Mouse (Mus musculus) T-helper 1 cell (primary cell): ENCODE data around the gene Myef2.
"Not testable (repeated sequence)": the region's sequence is repeated elsewhere in the genome, so short reads cannot be mapped to it uniquely, and the experiment has no call there.

Experiments used
- in situ Hi-C: fragments of 300-600 bp; cut with MboI, MseI; formaldehyde crosslinking; loops from one replicate; pipeline ENCODE4 v1.15.1; 2025; ENCODE audit warnings: high pct_unique_total_duplicates

The Myef2 gene

DNA sequence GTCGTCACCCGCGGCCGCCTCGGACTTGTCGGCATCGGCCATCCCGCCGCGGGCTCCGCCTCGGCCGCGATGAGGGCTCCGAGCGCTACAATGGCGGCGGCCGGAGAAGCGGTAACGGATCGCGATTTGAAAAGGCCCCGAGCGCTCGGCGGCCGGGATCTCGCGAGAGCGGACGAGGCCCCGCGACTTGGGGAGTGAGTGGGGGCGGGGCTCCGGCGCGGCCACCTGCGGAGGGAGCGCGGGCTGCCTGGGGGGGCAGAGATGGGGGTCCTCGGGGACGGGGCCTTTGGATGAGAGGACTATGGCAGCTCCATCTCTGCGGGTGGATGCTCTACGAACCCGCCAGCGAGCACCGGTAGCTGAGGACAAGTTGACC lies at the start of gene Myef2:
Gene Myef2, minus strand, starts transcription at position 185 of the 376 bp plus-strand sequence.
- in situ Hi-C loops, result loop anchor here (25.0 kb wide), 1 partner anchor 489 kb away; no protein-coding TSS in a partner anchor

DNA sequence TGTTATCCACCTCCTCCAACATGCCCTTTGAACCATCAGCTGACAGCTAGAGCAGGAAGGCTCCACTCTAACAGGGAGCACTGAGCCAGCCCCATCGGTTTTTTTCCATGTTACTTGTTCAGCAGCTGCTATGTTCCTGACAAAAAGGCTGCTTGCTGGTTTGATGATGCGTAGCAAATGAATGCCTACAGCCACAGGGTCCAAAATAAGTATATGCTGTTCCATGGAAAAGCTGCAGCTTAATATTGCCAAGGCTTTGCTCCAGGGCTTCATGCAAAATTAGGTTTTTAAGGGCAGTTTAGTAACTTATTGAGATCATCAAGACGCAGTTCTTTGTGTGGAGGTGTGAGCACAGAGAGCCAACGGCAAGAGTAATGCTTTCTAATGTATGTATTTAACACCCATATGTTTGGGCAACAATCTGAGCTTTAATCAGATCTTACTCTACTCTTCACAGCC lies 38.6 kb upstream of the Myef2 start:
- in situ Hi-C loops, result no loop called here

DNA sequence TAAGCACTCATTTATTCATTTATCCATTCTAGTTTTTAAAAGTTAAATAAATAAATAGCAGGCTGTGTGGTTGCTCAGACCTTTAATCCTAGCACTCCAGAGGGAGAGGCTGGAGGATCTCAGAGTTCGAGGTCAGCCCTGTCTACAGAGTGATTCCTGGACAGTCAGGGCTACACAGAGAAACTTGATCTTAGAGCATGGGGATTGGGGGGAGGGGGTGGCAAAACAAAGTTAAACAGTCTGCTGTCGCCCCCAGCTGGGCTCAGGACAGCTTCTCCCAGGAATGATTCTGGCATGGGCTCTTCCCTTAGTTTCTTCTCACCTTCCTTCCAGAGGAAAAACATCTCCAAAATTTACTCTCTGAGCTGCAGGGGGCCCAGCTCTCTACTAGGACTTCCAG lies 32.0 kb upstream of the Myef2 start:
- in situ Hi-C loops, result no loop called here

DNA sequence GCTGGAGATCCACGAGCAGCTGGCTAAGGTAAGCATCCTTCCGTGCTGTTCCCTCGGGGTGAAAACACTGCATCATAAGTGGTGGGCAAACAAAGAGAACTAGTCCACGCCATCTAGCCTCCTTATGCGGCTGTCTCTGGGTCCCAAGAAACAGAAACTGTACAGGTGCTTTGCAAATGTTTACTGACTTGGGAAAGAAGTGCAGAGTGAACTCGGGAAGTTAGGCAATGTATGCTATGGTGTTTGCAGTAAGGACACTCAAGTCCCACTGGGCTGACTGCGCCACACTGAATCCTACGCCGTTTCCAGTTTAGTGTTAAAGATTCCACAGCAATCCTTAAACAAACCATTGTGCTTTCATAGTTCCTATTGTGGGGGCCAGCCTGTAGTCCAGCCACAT lies 30.8 kb upstream of the Myef2 start:
- in situ Hi-C loops, result no loop called here

DNA sequence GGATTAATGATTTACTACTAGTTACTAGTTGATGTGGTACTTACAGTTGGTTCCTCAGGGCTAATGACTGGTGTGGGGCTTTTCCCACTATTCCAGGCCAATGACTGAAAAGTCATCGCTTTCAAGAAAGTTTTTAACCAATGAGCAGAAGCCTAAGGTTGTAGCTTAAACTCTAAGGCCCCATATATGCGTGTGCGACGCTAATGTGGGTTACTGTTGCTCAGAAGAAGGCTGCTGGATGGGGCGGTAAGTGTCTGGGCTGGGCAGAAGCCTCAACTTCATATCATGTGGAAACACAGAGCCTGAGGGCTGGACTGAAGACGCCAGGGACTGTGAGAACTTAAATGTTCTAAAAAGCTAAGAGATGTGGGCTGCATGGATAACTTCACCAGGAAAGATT lies 28.9 kb upstream of the Myef2 start, which contains the start of gene Slc12a1:
Gene Slc12a1, plus strand, starts transcription at position 118 of the 400 bp plus-strand sequence.
- in situ Hi-C loops, result no loop called here

DNA sequence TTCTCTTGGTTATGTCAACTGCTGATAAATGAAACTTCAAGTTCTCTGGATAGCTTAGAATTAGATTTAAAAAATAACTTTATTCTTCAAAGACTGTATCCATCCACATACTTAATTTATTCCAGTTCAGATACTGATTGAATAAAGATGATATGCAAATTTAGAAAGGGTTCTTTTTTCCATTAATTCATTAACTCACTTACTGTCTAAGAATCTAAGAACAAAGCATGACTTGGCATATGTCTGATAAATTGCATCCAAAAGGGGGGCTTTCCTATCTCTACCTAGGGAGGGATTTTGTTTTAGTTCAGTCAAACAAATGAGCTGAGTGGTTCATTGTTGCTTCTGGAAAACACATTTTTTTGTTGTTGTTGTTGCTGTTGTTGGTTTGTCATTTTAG lies 18.9 kb upstream of the Myef2 start:
- in situ Hi-C loops, result no loop called here

DNA sequence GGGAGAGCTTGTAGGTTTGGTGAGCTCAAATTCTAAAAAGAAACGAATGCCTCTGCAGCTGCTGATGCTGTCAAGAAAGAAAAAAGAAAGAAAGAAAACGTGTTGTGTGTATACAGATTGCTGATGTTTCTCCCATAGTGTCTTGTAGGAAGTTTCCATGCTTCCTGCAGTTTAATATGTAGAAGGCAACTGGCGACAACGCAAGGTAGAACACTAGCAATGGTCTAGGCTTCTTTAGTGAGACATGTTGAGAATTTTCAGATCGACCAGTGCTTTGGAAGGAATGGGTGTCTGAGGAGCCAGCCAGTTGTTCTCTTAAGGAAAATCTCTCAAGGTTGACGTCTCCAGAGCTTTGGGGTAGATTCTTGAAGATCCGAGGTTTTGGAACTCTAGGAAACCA lies 13.4 kb upstream of the Myef2 start:
- in situ Hi-C loops, result no loop called here

DNA sequence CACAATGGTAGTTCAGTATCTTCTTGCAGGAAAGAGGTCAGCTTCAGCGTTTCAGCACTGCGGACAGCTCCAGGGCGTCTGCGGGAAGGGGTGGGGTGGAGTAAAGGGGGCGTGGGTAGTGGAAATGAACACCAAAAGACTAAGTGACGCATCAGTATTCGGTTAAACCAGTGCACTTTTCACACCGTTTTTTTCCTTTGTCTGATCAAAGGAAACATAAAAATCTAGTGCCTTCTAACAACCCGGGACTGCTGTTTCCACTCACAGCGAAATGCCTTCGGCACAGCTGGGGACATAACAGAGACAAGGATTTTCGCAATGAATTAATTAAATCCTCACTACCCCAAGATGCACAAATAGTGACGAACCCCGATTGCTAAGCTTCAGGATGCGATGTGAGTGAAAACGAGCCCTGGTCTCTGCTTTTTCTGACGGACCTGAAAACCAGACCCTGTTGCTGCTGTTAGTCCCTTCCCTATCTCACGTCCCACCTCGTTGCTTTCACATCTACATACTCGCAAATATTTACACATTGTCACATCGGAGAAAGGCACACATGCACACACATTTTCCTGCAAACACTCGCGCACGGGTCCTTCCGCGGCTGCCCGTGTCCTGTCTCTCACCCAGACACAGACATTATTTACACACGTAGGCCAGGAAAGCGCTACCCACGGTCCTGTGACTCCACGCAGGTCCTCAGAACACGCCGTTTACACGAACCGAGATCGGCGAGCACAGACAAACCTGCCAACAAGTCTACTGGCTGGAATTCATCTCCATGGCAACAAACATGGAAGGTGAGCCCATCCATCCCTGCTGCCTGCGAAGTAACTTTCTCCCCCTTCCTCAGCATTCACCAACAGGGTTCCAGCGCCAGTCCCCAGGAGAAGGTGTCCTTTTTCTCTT lies 12.7 kb upstream of the Myef2 start, which contains the start of gene Ctxn2:
Gene Ctxn2, plus strand, starts transcription at position 790 of the 909 bp plus-strand sequence.
- in situ Hi-C loops, result no loop called here

DNA sequence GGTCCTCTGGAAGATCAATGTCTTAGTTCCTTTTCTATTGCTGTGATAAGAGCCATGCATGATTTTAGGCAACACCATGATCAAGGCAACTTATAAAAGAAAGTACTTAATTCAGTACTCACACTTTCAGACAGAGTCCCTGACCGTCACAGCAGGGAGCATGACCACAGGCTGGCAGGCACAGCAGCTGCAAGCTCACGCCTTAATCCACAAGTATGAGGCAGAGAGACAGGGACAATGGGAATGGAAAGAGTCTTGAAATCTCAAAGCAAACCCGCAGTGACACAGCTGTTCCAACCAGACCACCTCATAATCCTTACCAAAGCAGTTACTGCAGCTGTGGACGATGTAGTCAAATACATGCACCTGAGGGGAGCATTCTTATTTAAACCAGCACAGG lies 10.7 kb upstream of the Myef2 start:
- in situ Hi-C loops, result no loop called here

DNA sequence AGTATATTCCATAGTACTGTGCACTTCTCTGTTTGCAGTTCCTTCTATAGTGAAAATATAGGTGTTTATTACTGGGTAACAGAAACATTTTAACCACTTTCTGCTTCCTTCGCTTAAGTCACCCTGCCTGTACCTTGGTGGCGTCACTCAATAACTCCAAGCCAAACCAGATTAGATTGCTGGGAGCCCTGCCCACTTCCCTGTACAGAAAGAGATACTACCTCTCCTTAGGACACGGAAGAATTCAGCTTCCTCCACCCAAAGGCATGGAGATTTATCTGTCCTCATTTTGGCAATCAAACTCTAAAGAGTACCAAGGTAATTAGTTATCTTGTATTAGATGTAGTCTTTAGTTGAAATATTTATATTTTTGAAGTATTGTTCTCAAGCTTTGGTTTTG lies 3.3 kb upstream of the Myef2 start:
- in situ Hi-C loops, result loop anchor here (5.0 kb wide), 1 partner anchor 116 kb away; no protein-coding TSS in a partner anchor

DNA sequence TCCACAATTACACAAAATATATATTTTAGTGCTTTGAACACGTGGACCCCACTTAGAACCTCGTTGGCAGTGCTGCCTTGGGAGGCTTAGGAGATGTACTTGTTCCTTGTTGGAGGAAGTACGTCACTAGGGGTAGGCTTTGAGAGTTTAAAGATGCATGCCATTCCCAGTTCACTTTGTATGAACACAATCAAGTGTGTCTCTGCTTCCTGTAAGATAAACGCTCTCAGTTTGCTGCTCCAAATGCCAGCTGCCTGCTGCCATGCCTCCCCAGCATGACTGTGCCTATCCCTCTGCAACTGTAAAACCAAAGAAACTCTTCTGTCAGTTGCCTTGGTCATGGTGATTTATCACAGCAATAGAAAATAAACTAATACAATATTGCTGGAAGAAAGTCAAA lies 2.4 kb upstream of the Myef2 start:
- in situ Hi-C loops, result loop anchor here (5.0 kb wide), 1 partner anchor 116 kb away; no protein-coding TSS in a partner anchor

DNA sequence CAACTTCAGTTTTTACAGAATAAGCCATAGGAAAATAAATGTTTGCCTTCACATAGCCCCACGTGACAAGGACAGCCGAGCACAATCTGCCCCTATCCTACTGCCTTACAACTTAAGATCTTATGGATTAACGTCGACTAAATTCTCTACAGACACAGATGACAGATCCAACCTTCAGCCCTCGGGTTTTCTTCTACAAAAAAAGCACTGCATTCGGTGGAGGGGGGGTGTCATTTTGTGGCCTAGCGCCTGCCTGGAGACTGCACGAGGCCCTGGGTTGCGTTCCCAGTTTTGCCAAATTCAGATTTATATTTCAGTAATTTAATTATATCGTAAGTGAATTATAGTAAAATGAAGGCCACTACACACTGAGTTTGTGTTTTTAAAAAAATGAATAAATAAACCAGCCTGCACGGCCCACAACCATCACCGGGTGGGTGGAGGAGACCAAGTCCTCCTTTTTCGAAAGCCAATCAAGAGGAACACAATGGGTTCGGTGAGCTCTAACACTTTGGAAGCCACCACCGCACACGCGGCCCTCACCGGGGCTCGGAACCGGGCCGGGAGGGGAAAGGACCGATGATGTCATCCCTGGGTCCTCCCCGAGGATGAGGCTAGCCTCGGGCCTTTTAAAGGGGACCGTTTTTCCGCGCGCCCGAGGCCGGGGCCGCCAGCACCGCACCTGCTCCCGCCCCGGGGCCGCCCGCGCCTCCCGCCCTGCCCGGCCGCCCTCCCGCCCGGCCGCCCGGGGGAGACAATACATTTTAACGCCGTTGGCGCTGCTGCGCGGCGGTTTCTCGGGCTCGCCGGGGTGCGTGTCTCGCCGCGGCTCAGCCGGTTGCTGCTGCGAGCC lies 611 bp downstream of the Myef2 start:
- in situ Hi-C loops, result loop anchor here (25.0 kb wide), 1 partner anchor 489 kb away; no protein-coding TSS in a partner anchor

DNA sequence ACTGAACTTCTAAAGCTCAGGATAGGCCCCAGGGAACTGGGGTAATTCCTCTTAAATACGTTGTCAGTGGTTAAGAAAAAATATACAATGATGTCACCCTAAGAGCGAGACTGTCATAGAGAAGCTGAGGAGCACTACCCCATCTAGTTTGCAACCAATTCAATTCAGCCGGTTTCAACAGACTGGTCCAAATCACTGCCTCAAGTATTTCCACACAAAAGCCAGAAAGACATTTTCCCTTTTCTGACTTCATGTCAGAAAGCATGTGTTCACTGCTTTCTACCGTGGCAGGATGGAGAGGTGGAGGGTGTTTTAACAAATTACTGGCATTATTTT lies 1.2 kb downstream of the Myef2 start:
- in situ Hi-C loops, result loop anchor here (25.0 kb wide), 1 partner anchor 490 kb away; no protein-coding TSS in a partner anchor

DNA sequence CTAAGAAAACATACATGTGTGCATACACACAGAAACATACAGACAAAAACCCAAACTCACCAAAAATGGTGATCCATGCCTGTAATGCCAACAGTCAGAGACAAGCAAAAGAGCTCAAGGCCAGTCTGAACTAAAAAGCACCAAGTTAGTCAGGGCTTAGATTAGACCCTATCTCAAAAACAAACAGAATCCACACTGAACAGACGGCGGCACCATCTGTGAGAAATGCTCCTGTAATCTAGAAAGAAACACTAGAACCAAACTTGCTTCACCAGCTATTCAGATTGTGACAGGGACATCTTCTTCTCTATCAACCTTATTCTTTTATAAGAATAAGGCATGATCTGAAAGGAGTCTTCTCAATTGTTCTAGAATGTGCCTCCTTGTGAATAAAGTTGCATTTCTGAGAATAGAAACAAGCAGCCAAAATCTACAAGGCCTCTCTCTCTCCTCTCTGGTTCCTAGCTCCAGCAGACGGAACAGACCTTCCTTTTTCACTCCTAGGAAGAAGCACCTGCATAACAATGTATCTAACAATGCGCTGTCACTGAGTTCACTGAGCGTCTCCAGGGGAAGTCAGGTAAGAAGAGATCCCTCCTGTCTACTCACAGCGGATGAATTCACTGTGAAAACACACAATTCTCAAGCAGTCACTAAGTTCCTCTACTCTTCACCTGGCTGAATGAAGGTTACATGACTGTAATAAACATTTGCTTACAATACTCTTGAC lies 3.9 kb downstream of the Myef2 start:
- in situ Hi-C loops, result loop anchor here (25.0 kb wide), 1 partner anchor 493 kb away; no protein-coding TSS in a partner anchor

DNA sequence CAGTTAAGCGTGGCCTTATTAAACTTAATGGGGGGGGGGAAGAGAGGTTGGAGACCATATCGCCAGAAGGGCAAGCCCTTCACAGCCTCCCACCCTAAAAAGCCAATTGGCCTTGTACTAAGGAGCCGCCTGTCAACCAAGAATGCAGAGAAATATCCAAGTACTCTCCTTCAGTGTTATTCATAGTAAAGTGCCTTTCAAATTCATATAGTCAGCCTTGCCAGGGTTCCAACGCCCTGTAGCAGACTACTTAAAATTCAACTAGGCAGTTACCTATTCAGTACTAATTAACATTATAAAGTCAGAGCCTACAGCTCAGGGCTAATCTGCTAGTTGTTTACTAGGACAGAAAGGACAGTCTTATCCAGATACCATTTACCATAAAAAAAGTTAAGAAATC lies 16.9 kb downstream of the Myef2 start:
- in situ Hi-C loops, result loop anchor here (25.0 kb wide), 1 partner anchor 506 kb away; no protein-coding TSS in a partner anchor

DNA sequence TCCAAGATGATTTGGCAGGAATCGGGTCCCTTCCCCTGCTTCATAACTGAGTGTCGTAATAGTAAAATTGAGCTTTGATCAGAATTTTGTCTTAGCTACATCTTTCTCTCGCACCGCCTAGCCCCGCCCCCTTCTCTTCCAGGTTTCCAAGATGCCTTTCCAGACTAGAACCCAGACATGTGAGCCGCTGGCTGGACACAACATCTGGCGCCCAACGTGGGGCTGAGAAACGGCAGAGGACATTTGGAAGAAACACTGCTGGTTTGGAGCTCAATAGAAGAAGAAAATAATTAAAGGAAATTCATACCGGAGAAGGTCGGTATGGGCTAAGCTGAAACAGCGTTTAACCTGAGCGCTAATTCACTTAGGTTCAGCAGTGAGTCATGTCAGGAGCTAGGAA lies 19.0 kb downstream of the Myef2 start:
- in situ Hi-C loops, result loop anchor here (25.0 kb wide), 1 partner anchor 508 kb away; no protein-coding TSS in a partner anchor

DNA sequence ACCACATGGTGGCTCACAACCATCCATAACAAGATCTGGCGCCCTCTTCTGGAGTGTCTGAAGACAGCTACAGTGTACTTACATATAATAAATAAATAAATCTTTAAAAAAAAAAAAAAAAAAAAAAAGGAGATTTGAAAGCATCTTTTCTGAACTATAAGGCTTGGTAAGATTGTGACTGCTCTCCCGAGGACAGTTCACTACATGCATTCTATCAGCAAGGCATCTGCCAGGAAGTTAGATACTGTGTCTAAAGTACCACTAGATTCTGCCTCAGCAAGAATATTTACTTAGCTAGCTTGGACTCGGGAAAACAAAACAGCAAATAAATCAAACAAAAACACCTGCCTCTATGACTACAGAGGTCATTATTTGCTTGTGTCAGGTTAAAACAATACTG lies 31.3 kb downstream of the Myef2 start:
- in situ Hi-C loops, result not testable (repeated sequence)

DNA sequence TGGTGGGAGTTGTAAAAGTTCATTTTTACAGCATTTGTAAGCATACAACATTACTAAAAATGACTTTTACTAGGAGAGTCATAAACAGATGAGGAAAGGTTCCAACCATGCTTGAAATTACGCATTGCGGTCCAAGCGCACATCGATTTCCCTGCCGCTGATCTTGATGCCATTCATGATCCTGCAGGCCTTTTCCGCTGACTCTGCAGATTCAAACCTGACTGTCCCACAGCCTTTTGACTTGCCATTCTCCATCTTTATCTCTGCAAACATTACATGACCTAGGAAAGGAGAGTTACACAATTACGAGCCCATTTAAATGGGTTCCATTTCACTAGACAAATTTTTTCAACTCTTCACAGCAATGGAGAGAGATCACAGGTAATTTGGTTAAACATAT lies 34.7 kb downstream of the Myef2 start:
- in situ Hi-C loops, result no loop called here

DNA sequence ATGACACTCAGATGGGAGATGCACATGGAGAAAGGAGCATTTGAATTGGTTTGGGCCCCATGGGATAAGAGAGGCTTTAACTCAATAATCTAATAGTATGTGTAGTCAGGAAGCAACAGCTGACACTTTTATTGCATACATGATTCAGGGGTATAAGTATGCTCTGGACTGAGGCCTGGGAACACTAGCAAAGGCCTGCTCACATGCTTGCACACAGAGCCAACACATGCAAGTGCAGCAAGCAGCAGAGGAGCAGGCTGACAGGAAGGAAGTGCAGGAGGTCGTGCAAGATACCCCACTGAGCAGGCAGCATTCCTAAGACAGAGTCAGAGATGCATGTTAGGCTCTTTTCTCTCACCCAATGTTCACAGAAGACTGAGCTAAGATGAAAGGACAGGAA lies 39.6 kb downstream of the Myef2 start:
- in situ Hi-C loops, result no loop called here

DNA sequence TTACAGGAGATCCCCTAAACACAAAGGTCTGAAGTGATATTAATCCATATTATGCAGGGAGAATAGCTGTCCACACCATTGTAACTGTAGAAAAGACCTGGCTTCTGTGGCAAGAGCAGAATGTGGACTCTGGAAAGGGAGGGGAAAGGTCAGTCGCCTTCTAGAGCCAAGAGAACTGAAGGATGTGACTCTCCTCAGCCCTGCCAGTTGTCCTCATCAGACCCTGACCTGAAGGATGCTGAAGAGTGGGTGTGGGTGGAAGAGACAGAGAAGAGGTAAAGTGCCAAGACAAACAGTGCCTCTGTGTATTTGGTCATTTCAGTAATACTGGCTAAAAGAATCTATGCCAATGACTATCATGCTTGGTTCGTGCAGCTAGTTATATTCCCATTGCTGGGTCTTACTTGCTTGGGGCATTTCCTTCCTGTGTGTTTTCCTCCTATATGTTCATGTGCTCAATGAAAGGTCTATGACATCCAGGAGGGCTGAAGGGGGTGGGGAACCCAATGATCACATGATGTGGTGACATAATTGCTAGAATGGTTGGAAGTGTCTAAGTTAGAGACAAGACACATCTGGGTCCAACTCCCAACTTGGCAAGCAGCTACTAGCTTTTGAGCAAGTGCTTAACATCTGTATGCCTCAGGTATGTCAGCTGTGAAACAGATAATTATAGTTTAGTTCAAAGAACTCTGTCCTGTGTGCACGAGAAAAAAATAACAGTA lies 50.2 kb downstream of the Myef2 start:
- in situ Hi-C loops, result no loop called here

DNA sequence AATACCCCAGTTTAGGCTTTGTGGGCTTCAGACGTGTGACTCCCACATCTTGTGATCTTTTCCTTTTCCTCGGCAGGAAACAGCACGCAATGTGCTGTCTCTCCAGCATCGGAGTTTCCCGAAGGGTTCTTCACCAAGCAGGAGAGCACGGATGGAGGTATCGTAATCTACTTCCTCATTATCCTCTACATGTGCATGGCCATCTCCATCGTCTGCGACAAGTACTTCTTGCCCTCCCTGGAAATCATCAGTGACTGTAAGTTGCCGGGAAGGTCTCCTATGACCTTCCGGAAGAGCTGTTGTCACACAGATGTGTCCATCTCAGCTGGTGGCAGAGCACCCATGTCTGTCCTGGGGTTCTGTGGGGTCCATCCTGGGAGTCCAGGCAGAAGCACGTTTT lies 54.8 kb downstream of the Myef2 start:
- in situ Hi-C loops, result no loop called here
